Mouse (Mus musculus) spleen, adult 2 months (tissue): ENCODE results near the gene Sart1.

Experiments used
- CTCF ChIP-seq: fragments of 200-500 bp; IDR thresholded peaks from 2 replicates; pipeline ENCODE4 v1.5.1; 2011; ENCODE audit warnings: mild to moderate bottlenecking, inconsistent platforms; ENCODE audit not compliant: insufficient read depth, insufficient read length, insufficient replicate concordance; ENCODE audit errors: extremely low read depth
- POLR2A ChIP-seq: fragments of 200-500 bp; IDR thresholded peaks from 2 replicates; pipeline ENCODE4 v1.6.1; 2011; ENCODE audit warnings: low read depth, low read length, inconsistent platforms

DNA sequence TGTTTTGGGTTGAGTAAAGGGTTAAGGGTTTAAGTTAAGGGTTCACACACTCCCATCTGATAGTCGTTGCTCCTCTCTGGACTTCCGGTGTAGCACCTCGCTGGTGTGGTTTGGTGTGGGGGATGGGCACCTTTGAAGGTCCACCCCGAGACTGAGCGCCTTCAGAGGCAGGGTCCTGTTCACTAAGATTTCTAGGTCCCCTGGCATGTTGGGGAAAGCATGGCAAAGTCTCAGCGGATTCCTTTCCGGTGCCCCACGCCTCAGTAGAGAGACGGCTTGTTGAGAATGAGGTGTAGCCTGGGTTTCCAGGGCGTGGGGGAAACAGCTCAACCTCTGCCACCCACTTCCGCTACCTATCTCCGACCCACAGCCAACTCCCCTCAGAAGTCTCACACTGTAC lies 1.1 kb upstream of the Sart1 start:
- TF ChIP-seq CTCF (no peak), POLR2A (peak; percentile 79)
